Mouse (Mus musculus): ENCODE measurements around the gene Fam209. TPM values are rescaled to one million over a fixed set of nuclear protein-coding genes. Genes with fewer than 3 reads are reported as not detected.

The Fam209 gene
- 6.0 to 9.0 TPM (median 7.8 TPM) in 4 replicates for total RNA-seq (2023; ENCODE audit: inconsistent age)

GRCm38 (mm10) chr2:172472318-172472717 is at the start of gene Fam209:
Gene Fam209, plus strand, starts transcription at chr2:172472520.

GRCm38 (mm10) chr2:172439843-172440639 is 32.3 kb upstream of the Fam209 start, which contains the start of gene Rtf2:
Gene Rtf2, plus strand, starts transcription at chr2:172440556.

GRCm38 (mm10) chr2:172458496-172458895 is 13.8 kb upstream of the Fam209 start, which contains the start of gene Gcnt7:
Gene Gcnt7, minus strand, starts transcription at chr2:172458596.

Other genes with a start within 250 kb of the Fam209 start
- gene Mc3r, start 224.0 kb upstream of the Fam209 start, total RNA-seq (2023; ENCODE audit: inconsistent age): not detected in 4 replicates
- 8.8 to 9.5 TPM (median 9.2 TPM) in 4 replicates for gene Fam210b, start 127.0 kb upstream of the Fam209 start, total RNA-seq (2023; ENCODE audit: inconsistent age)
- 6.5 to 7.1 TPM (median 6.8 TPM) in 4 replicates for gene Aurka, start 102.0 kb upstream of the Fam209 start, total RNA-seq (2023; ENCODE audit: inconsistent age)
- 37.5 to 43.0 TPM (median 41.8 TPM) in 4 replicates for gene Cstf1, start 101.8 kb upstream of the Fam209 start, total RNA-seq (2023; ENCODE audit: inconsistent age)
- 2.2 to 3.6 TPM (median 2.6 TPM) in 4 replicates for gene Cass4, start 78.7 kb upstream of the Fam209 start, total RNA-seq (2023; ENCODE audit: inconsistent age)
- 74.9 to 85.6 TPM (median 79.2 TPM) in 4 replicates for gene Rtf2, start 32.0 kb upstream of the Fam209 start, total RNA-seq (2023; ENCODE audit: inconsistent age)
- not detected in 4 replicates for gene Gcnt7, start 13.9 kb upstream of the Fam209 start, total RNA-seq (2023; ENCODE audit: inconsistent age)
- not detected in 4 replicates for gene Tfap2c, start 77.1 kb downstream of the Fam209 start, total RNA-seq (2023; ENCODE audit: inconsistent age)

All from B cell, adult (primary cell).